Mouse (Mus musculus) spleen, adult 2 months (tissue): Measurements from ENCODE around the gene Crisp2.

Source experiments
- CTCF ChIP-seq: fragments of 200-500 bp; IDR thresholded peaks from 2 replicates; pipeline ENCODE4 v1.5.1; 2011; ENCODE audit warnings: mild to moderate bottlenecking, inconsistent platforms; ENCODE audit not compliant: insufficient read depth, insufficient read length, insufficient replicate concordance; ENCODE audit errors: extremely low read depth
- POLR2A ChIP-seq: fragments of 200-500 bp; IDR thresholded peaks from 2 replicates; pipeline ENCODE4 v1.6.1; 2011; ENCODE audit warnings: low read depth, low read length, inconsistent platforms

DNA sequence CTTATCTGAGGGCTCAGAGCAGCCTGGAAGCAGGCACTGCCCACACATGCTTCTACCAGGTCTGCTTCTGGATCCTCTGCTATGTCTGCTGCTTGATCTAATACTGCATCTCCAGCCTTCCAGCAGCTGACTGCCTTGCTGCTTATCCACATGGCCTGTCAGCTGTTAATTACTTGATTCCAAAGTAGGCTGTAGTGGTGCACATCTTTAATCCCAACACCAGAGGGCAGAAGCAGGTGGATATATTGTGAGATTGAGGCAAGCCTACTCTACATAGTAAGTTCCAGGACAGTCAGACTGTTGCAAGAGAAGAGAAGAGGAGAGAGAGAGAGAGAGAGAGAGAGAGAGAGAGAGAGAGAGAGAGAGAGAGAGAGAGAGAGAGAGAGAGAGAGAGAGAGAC, 30.5 kb upstream of the Crisp2 start:
- TF ChIP-seq POLR2A (no peak), CTCF (no peak)
